Mouse (Mus musculus): ENCODE data around the gene Prtn3. TPM values are rescaled to one million over a fixed set of nuclear protein-coding genes. Genes with fewer than 3 reads are reported as not detected.

Gene Prtn3
- total RNA-seq, 1 experiment from 2014 or later: 159 TPM

DNA sequence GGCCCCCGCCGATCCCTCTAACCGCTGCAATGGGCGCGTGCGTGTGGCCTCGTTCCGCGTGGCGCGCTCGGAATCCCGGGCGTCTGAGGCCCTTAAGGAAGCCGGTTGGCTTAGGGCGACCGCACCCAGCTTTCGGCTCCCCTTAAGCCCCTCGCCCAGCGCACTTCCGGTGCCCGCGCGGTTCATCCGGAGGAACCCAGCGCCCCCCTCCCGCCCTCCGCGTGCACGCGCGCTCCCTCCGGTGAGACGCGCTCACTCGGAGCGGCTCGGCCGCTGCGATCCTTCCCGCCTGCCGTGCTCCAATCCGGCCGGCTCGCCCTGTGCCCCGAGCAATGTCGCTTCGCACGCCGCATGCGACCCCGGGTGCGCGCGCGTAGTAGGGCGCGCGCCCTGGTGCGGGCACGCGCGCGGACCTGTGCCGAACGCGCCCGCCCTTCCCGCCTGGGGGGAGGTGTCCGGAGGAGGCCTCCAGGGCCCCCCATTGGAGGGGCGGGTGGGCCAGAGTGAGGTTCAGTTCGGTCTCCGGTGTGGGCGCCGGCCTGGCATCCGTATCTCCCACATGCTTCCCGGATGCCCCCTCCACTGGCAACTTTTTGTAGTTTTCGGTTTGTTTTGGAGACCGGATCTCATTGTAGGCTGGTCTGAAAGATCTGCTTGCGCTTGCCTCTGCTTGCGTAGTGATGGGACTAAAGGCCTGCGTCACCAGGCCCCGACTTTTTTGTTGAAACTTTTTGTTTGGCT, 19.3 kb upstream of the Prtn3 start:
- no peak for ATAC-seq (replicated peaks; ENCODE audit: low read depth, poor library complexity, severe bottlenecking)

DNA sequence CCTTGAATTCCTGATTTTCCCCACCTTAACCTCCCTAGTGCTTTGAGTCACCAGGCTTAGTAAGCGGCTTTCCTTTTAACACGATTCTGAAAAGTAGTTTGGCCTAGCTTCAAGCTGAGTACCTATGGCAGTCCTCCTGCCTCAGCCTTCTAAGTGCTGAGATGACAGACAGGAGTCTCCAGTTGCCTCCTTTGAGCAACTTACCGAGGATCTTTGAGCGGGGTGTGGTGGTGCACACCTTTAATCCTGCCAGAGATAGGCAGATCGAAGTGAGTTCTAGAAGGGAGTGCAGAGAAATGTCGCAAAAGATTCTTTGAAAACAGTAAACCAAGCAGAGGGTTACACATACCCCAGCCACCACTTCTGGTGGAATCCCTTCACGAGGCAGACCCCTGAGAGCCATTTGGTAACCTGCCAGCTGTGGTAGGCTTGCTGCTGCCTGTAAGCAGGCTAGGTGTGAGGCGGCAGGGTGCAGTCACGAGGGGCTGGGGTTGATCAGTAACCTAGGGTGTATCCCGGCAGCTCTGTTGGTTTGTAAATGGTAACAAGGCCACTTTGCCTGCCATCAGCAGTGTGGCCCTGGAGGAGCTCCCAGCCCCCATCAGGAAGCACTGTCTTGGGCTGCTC, 18.6 kb upstream of the Prtn3 start:
- no peak for ATAC-seq (replicated peaks; ENCODE audit: low read depth, poor library complexity, severe bottlenecking)

DNA sequence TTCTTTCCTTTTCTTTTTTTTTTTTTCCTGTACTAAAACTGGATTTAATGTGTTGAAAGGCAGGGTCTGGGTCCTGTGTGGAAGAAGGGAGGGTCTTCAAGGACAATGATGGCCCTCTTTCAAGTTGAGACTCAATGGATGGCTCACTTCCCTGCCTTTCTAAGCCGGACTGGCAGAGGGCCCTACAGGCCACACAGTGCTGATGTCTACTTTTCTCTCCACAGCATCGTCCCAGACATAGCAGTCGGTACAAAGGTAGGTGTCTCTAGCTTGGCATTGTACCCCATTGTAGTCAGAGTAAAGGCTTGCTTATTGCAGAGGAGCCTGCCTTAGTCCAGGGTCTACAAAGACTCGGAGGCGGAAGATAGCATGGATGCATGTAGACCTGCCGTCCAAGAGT, 18.0 kb upstream of the Prtn3 start:
- ATAC-seq (replicated peaks; ENCODE audit: low read depth, poor library complexity, severe bottlenecking): no peak

DNA sequence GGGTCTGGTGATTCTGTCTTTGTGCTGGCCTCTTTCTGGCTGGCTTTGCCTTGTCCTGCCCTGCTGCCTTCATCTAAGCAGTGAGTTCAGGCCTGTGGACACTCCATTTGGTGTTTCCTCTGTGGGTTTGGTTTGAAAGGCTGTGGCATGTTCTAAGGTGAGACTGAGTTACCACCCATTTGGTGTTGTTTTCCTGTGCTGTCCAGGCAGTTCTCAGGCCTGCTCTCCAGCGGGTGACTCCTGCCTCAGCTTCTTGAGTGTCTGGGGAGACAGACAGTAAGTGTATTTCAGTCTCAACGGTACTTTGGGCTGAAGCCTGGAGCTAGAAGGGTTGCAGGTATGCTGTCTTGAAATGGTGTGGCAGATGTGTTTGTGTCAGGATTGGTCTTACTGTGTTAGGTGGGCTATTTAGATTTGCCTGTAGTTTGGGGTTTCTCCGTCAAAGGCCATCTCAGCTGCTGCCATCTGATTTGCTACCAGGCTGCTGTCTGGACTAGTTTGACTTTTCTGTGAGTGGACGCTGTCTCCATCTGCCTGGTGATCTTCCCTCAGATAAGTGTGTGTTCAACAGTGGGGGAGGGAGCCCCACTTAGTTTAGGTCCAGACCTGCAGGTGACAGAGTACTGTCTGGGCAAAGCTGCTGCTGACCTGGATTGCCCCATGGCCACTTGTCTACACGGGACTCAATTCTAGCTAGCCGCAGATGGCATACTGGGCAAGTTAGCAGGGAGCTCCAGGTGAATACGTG, 17.4 kb upstream of the Prtn3 start:
- no peak for ATAC-seq (replicated peaks; ENCODE audit: low read depth, poor library complexity, severe bottlenecking)

DNA sequence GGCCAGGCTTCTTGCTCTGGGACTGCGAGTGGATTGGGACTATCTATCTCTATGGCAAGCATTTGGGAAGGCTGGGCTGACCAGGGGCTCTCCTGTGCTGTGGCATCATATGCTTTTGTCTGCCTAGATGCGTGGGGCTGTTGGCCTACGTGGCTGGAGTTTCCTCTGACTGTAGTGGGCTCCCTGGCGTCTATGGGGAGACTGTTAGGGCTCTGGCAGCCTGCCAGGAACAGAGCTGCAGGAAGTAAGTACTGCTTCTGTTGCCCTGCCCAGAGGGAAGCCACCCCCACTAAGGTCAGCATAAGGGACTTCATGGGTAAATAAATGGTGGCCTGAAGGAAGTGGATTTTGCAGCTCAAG, 16.8 kb upstream of the Prtn3 start:
- 0 out of 2 replicates have a peak, but pooled peaks have one; percentile 12 for ATAC-seq (replicated peaks; ENCODE audit: low read depth, poor library complexity, severe bottlenecking)

DNA sequence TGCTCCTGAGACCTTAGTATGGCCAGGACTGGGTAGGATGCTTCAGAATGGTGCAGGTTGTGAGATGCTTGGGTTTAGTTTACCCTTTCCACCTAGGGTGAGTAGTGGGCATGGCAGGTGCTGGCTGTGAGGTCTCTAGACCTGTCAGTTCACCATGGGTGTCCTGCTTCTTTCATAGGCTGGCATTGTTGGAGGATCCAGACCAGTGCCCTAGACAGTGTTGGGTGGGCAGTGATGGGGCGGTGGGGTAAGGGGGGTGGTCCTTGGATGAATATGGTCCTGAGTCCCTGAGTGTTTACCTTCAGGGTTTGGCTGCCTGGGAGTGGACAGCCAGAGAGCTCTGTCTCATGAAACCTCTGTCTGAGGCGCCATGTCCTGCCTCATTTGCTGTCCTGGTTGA, 16.4 kb upstream of the Prtn3 start:
- ATAC-seq (replicated peaks; ENCODE audit: low read depth, poor library complexity, severe bottlenecking): no peak

DNA sequence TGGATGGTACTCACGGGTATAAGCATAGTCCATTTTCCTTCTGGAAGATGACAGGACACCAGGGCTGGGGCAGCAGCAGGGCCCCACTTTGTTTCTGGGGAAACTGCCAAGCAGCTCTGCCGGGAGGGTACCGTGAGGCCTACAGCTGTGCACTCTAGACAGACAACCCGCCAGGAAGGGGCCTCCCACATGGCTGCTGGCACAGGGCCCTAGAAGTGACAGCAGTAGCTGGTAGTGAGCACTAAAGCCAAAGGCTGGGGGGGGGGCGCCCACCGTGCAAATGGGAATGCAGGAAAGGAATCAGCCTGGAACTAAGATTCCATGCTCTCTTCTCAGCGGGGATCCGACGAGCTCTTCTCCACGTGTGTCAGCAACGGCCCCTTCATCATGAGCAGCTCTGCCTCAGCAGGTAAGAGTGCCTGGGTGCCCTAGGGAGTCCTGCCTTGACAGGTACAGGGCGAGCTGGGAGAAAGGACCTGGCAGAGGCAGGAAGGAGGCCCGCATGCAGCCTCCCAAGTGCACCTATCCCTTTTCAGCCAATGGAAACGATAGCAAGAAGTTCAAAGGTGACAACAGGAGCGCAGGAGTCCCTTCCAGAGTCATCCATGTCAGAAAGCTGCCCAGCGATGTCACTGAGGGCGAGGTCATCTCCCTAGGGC, 15.7 kb upstream of the Prtn3 start:
- no peak for ATAC-seq (replicated peaks; ENCODE audit: low read depth, poor library complexity, severe bottlenecking)

DNA sequence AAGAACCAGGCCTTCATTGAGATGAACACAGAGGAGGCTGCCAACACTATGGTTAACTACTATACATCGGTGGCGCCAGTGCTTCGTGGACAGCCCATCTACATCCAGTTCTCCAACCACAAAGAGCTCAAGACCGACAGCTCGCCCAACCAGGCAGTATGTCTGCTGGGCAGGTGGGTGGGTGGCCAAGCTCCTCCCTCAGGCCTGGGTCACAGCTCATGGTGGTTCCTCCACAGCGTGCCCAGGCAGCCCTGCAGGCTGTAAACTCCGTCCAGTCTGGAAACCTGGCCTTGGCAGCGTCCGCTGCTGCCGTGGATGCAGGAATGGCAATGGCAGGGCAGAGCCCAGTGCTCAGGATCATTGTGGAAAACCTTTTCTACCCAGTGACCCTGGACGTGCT, 15.2 kb upstream of the Prtn3 start:
- ATAC-seq (replicated peaks; ENCODE audit: low read depth, poor library complexity, severe bottlenecking): no peak

DNA sequence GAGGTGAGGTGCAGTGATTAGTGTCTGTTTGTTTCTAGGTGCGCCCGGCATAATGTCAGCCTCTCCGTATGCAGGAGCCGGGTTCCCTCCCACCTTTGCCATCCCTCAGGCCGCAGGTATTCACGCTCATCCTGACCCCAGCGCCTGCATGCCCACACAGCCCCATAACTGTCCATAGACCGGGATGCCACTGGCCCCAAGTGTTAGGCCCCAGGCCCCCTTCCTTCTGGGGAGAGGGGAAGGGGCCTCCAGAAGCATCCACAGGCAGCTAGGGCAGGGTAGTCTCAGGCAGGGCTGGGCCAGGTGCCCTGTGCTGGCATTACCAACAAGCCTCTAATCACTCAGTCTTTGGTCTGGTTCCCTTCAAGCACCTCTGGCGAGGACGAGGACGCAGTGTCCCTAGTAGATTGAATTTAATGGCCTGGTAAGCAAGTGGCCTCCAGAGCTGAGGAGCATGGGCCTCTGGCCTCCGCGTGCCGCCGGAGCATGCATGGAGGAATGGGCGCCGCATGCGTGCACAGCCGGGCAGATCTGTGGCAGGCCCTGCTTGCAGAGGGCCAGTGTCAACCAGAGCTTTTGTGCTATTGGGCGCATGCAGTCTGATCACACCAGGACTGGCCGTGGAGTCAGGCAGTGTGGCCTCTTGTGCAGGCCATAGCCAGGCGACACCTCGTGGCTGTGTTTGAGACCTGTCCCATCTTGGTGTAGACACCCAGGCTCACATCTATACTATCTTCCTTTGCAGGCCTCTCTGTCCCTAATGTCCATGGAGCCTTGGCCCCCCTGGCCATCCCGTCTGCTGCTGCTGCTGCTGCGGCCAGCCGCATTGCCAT, 14.0 kb upstream of the Prtn3 start:
- no peak for ATAC-seq (replicated peaks; ENCODE audit: low read depth, poor library complexity, severe bottlenecking)

DNA sequence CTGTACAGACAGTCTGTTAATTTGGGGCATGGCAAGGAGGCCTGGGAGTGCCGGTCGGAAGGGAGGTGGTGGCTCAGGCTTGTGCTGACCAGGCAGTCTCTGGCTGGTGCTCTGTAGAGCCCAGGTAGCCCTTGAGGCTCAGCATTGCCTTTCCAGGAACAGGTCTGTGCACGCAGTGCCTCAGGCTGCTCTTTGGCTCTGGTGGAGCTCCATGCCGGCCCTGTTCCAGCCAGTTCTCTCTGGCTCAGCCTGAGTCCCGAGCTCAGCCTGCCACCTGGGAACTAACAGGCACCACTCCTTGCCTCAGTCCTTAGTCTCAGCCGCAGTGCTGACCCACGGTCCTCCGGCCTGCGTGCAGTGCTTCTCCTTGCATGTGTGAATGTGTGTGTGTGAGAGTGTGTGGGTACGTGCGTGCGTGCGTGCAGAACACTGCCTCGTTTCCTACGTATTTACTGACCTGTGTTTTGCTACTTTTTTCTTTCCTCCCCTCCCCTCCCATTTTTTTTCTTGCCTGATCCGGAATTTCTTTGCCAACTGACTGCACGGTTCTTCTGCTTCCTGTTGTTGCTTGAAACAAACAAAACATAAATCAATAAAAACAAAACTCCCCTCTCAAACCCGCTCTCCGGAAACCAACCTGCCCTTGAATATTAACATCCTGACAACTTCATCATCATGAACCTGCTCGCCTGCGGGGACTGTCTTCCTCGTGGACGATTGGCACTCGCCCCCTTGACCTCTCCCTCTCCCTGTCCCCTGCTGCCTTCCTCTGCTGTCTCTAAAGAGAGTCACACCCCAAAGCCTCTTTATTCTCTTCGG, 12.8 kb upstream of the Prtn3 start:
- ATAC-seq (replicated peaks; ENCODE audit: low read depth, poor library complexity, severe bottlenecking): no peak

DNA sequence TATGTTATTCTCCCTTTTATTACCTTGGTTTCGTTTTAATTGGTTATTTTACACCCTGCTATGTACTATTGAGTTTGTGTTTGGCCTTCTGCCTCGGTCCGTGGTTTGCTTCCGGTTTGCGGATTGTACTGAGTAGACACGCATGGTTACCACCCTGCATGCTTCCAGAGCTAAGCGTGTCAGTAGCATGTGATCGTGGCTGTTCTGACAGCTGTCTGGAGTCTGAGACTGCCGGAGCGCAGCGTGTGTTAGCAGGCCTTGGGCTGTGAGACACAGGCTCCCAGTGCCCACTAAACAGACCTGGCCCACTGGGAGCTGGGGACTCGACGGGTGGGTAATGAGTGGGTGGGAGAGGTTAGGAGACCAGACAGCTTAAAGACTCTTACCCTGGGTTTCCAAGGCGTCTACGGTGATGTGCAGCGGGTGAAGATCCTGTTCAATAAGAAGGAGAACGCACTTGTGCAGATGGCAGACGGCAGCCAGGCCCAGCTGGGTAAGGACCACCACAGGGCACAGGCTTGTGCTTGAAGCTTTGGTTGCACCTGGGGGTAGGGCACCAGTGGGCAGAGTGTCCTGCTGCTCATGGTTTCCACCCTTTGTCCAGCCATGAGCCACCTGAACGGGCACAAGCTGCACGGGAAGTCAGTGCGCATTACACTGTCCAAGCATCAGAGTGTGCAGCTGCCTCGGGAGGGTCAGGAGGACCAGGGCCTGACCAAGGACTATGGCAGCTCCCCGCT, 12.1 kb upstream of the Prtn3 start:
- ATAC-seq (replicated peaks; ENCODE audit: low read depth, poor library complexity, severe bottlenecking): no peak

DNA sequence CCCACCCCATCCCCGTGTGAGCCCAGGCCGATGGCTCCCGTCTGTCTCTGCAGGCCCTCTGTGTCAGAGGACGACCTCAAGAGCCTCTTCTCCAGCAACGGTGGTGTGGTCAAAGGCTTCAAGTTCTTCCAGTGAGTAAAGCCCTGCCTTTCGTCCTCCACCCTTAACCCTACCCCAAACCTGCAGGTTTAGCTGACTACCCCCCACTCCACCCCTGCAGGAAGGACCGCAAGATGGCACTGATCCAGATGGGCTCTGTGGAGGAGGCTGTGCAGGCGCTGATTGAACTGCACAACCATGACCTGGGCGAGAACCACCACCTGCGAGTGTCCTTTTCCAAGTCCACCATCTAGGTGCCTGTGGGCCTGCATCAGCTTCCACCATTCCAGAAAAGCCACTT, 11.4 kb upstream of the Prtn3 start:
- no peak for ATAC-seq (replicated peaks; ENCODE audit: low read depth, poor library complexity, severe bottlenecking)

DNA sequence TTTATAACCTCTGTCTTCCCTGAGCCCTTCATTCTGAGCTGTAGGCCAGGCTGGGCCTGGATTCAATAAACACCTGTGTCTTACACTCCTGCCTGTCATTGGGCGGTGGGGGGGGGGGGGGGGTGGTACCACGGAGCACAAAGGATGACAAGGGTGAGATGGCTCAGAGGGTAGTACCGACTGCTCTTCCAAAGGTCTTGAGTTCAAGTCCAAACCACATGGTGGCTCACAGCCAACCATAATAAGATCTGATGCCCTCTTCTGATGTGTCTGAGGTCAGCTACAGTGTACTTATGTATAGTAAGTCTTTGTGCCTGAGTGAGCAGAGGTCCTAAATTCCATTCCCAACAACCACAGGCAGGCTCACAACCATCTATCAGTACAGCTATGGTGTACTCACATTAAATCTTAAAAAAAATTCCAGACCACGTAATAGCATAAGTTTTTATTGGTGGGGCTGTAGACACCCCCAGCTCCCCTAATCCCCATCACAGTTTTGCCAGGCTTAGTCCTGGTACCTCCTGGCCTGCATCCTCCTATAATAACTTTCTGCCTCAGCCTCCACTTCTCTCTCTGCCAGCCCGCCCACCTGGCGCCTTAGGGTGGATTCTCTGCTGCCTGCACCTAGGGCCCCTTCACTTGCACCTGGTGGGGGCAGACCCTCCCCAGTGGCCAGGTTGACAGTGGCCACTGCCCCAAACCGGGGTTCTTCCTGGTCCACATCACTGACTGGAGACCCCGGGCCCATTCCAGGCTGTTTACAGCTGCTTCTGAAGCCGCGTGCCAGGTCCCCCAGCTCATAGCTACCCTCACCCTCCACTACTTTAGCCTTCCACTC, 9.7 kb upstream of the Prtn3 start:
- no peak for ATAC-seq (replicated peaks; ENCODE audit: low read depth, poor library complexity, severe bottlenecking)

DNA sequence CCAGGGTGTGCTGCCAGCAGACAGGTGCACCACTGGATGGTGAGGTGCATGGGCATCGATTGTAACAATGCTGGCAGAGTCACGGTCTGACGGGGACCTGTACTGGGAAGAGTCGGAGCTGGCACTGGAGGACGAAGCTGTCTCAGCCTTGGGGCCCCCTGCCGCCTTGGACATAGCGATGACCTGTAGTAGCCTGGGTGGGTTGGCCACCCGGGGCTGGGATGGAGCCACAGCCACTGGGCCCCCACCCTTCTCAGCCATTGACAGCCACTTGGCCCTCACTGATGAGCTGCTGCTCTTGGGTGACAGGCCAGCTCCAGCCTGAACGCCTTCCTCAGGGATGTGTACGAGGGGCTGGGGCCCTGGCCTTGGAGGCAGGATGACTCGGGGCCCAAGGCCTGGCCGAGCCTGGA, 9.1 kb upstream of the Prtn3 start:
- ATAC-seq (replicated peaks; ENCODE audit: low read depth, poor library complexity, severe bottlenecking): no peak

DNA sequence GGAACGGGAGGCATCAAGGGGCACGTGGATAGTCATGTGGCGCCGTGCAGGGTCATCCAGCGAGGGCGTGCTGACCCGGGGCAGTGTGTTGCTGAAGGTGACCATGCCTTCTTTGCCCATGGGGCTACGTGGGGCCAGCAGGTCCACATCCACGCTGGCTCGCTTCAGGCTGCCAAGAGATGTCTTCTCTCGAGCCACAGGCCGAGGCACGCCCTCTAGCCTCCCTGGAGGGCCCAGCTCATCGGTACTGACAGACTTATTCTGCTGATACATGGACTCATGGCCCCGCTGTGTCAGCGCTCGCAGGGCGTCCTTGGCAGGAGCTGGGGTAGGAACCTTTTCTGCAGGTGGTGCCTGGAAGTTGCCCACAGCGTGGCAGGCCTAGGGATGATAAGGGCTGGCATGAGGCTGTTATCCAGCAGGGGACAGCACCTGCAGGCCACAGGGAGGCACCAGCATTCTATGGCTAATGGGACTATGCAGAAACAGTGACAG, 8.4 kb upstream of the Prtn3 start:
- ATAC-seq (replicated peaks; ENCODE audit: low read depth, poor library complexity, severe bottlenecking): peak; percentile 48

DNA sequence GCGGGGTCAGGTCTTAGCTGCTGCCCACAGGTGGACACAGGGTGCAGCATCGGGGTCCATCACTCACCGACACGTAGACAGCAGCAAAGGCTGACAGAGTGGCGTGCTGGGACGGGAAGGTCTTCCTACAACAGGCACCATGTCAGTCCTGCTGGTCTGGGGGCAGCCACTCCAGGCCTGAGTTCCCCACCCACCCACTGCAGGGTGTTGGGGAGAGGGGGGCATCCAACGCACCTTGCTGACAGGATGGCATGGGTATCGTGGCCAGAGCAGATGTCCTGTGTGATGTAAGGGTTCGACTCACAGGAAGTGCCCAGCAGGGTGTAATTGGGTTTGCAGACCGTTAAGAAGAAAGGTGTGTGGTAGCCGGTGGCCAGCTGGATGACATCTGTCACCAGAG, 7.7 kb upstream of the Prtn3 start:
- no peak for ATAC-seq (replicated peaks; ENCODE audit: low read depth, poor library complexity, severe bottlenecking)

DNA sequence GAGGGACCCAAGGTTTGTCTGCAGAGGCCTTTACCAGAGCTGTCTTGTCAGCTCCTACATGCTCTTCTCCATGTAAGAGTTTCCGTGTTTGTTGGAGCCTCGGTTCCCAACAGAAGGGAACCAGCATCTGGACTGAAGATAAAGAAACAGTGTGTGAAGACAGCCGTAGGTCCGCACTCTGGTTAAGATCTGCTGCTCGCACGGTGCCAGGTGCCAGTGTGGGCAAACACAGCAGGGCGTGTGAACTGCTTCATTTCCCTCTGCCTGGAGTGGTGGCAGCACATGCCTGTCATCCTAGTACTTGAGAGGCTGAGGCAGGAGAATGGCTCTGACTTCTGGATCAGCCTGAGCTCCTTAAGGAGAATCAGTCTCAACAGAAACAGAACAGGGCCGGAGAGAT, 2.4 kb upstream of the Prtn3 start:
- ATAC-seq (replicated peaks; ENCODE audit: low read depth, poor library complexity, severe bottlenecking): no peak

DNA sequence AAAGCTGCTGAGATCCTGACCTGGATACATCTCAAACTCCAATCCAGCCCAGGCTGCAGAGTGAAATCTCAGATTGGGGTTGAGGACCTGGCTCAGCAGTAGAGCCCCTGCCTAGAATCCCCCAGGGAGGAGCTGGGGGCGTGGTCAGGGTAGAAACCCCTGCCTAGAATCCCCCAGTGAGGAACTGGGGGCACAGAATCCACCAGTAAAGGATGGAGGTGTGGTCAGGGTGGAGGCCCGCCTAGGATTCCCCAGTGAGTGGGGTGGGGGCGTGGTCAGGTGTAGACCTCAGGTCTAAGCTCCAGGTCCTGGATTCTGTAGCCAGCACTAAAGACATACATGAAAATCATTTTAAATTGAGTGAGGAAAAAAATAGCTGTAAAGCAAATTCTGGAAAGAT, 1.4 kb upstream of the Prtn3 start:
- no peak for ATAC-seq (replicated peaks; ENCODE audit: low read depth, poor library complexity, severe bottlenecking)

Data from common myeloid progenitor, adult 5-6 weeks (primary cell).